Mouse (Mus musculus): ENCODE results near the gene Ssh2. TPM values are rescaled to one million over a fixed set of nuclear protein-coding genes. Genes with fewer than 3 reads are reported as not detected.

Ssh2 gene
- polyA plus RNA-seq (2017; shearing (Covaris generic)) = 100 to 1,000 TPM in 1 of 2 experiments, 10 to 100 TPM in 1; 70.3 to 102 TPM

GRCm38 (mm10) chr11:77215951-77216760, at the start of gene Ssh2:
Gene Ssh2 (plus strand): TSS chr11:77216287.

GRCm38 (mm10) chr11:77188868-77189267, 27.2 kb upstream of the Ssh2 start, which contains the start of gene Efcab5:
Gene Efcab5 (minus strand): TSS chr11:77188968.

GRCm38 (mm10) chr11:77462283-77463100, 246.4 kb downstream of the Ssh2 start, which contains the start of gene Coro6:
Gene Coro6 (plus strand): TSS chr11:77462411.

DNA sequence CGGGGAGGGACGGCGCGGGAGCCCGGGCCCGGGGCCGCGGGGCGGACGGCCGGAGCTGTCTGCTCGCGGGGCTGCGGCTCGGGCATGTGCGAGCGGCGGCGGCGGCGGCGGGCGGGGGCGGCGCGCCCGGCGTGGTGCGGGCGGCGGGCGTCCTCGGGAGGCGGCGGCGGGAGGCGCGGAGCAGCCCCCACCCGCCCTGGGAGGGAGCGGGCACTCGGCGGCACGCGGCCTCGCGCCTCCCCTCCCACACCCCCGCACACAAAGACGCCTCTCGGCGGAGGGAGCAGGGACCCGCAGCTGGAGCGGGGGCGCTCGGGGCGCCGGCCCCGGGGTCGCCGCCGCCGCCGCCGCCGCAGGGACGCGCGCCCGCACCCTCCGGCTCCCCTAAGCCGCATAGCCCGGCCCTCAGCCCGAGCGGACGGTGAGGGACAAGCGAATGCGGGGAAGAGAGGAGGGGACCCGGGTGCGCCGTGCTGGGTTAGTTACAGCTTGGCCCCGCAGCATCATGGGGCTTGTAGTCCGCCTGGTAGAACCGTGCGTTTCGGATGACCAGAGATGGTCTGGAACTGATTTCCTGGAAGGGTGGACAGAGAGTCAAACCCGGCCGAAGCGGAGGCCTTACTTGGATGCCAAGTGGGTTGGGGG, 273.6 kb downstream of the Ssh2 start, which contains the start of gene Ankrd13b:
Ankrd13b (minus strand) TSS at position 88 of the 645 bp plus-strand sequence.

DNA sequence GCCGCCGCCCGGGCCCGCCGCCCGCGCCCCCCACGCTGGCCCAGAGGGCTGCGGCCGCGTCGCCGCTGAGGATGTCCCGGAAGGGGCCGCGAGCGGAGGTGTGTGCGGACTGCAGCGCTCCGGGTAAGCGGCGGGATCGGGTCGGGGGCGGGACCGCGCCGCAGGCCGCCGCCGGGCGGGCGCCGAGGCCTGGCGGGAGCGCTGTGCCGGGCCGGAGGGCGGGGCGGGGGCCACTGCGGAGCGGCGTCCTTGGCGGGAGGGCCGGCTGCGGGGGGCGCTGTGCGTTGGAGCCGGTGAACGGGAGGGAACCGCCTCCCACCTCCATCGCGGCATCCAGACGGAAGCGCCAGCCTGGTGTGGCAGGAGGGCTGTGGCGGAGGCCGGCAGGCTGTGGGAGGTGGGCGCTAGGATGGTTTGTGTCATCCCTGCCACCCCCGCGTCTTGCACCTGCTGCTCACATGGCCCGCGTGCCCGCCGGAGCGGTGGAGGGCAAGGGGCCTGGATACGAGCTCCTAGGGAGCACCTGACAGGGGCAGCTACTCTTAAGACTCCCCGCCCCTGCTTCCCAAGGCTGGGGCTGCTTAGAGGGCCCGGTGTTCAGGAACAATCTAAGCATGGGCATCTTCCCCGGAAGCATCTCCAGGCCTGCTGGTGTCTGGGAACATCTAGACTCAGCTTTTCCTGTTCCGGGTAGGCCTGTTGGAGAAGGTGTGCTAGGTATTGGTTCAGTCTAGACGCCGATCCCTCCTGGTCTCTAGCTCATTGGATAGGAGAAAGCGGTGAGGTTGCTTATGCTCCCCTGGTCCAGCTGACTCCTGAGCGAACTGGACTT, 277.6 kb downstream of the Ssh2 start, which contains the start of gene Git1:
Git1 (plus strand) TSS at position 51 of the 832 bp plus-strand sequence.

Other genes with a start within 250 kb of the Ssh2 start
- gene Slc6a4, start 217.7 kb upstream of the Ssh2 start, polyA plus RNA-seq (2017; shearing (Covaris generic)) = under 1 TPM; 0.20 to 0.21 TPM
- gene Nsrp1, start 137.9 kb upstream of the Ssh2 start, polyA plus RNA-seq (2017; shearing (Covaris generic)) = 10 to 100 TPM; 43.5 to 50.5 TPM
- under 1 TPM; 0.04 to 0.60 TPM for gene Efcab5, start 27.3 kb upstream of the Ssh2 start, polyA plus RNA-seq (2017; shearing (Covaris generic))
- not detected for gene Coro6, start 246.1 kb downstream of the Ssh2 start, polyA plus RNA-seq (2017; shearing (Covaris generic))